8 mouse cellular contexts compared by ENCODE assay signal in the genomic region with DNA sequence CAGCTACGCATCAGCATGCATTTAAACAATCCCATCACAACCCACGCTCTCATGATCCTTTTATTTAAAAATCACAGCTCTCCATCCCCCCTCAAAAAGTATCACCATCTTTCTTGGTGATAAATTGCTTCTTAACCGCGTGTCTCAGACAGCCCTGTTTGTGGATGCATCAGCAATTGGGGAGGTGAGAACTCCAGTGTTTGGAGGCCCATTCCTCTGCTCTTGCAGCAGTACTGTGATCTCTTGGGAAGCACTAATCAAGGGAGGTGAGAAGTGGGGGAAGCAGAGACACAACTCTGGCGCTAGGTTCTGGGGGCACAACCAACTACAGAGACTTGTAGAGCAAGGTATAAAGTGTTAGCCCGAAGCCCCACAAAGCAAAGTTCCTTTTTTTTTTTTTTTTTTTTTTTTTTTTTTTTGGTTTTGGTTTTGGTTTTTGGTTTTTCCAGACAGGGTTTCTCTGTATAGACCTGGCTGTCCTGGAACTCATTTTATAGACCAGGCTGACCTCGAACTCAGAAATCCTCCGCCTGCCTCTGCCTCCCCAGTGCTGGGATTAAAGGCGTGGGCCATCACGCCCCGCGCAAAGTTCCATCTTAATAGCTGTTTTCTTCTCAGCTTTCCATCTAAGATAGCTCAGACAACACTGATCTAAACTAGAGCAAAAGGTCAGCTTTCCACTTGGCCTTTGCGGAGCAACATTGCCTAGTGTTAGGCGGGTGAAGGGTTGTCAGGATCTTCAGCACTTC. TPM values are rescaled to one million over a fixed set of nuclear protein-coding genes. Genes with fewer than 3 reads are reported as not detected.
DNase-seq lines count a peak whose midpoint lies in the region; ATAC-seq and TF ChIP-seq lines count a peak whose summit lies in the region.

No protein-coding gene starts in this region.

- peak overlapping the region; percentile 50 for H3K9ac ChIP-seq in kidney, postnatal 0 days (ENCODE audit: low read depth, low read length)
- peak overlapping the region; percentile 53 for H3K9ac ChIP-seq in hindbrain, postnatal 0 days (replicated peaks; ENCODE audit: low read length)

- no peak for ATAC-seq in kidney, postnatal 0 days (replicated peaks; ENCODE audit: low FRiP score, low read depth)
- ATAC-seq in hindbrain, postnatal 0 days, result no peak

- WGBS in kidney, postnatal 0 days, result 35% methylated on average over 14 of the region's 14 CpGs
- 46% methylated on average over 14 of the region's 14 CpGs for WGBS in hindbrain, postnatal 0 days

- no peaks in the 10 kb centered on the region for H3K36me3 ChIP-seq in kidney, postnatal 0 days (ENCODE audit: insufficient read depth, low read length)
- no peaks in the 10 kb centered on the region for H3K36me3 ChIP-seq in hindbrain, postnatal 0 days (ENCODE audit: insufficient read depth, low read length)
- no peaks in the 10 kb centered on the region for H3K36me3 ChIP-seq in myocyte (ENCODE audit: control insufficient read depth, insufficient read depth)

- H3ac ChIP-seq in myocyte (ENCODE audit: control insufficient read depth, insufficient read length), result no peak overlapping the region

- no peaks in the 10 kb centered on the region for H3K27me3 ChIP-seq in kidney, postnatal 0 days (ENCODE audit: insufficient read depth, low read length)
- H3K27me3 ChIP-seq in hindbrain, postnatal 0 days (ENCODE audit: insufficient read depth, low read length), result no peaks in the 10 kb centered on the region
- H3K27me3 ChIP-seq in myocyte (ENCODE audit: control insufficient read depth, insufficient read depth, insufficient read length), result no peaks in the 10 kb centered on the region

- peak overlapping the region; percentile 52 for H3K4me2 ChIP-seq in kidney, postnatal 0 days (ENCODE audit: low read length)
- H3K4me2 ChIP-seq in hindbrain, postnatal 0 days (ENCODE audit: low read depth, low read length), result peak overlapping the region; percentile 58
- peak overlapping the region; percentile 91 for H3K4me2 ChIP-seq in myocyte (ENCODE audit: low read depth)

- H3K4me3 ChIP-seq in kidney, postnatal 0 days (replicated peaks; ENCODE audit: low read depth, low read length), result no peak overlapping the region
- H3K4me3 ChIP-seq in bone marrow macrophage, adult 2 months (ENCODE audit: insufficient read depth, low read length), result peak overlapping the region; percentile 58
- peak overlapping the region; percentile 23; the same call in 1 of the 2 replicates for H3K4me3 ChIP-seq in hindbrain, postnatal 0 days (ENCODE audit: low read length)
- H3K4me3 ChIP-seq in myocyte, result peak overlapping the region; percentile 26

- TF ChIP-seq POLR2A in bone marrow macrophage, adult 2 months (IDR thresholded peaks at IDR 0.05; ENCODE audit: borderline replicate concordance, low read depth, low read length), result no peak
- TF ChIP-seq POLR2A in myocyte (IDR thresholded peaks at IDR 0.05; ENCODE audit: insufficient read length, low read depth), result no peak

- peaks cover 53% of the 10 kb centered on the region for H3K4me1 ChIP-seq in kidney, postnatal 0 days (replicated peaks; ENCODE audit: insufficient read depth, low read length)
- H3K4me1 ChIP-seq in bone marrow macrophage, adult 2 months (ENCODE audit: control insufficient read depth, insufficient read depth, low read length), result peaks cover 43% of the 10 kb centered on the region
- peaks cover 36% of the 10 kb centered on the region for H3K4me1 ChIP-seq in hindbrain, postnatal 0 days (ENCODE audit: insufficient read depth, low read length)

- no peak for DNase-seq in kidney, postnatal 0 days (ENCODE audit: low spot score)
- no peak for DNase-seq in kidney, adult 11 months
- no peak for DNase-seq in hindbrain, postnatal 0 days (ENCODE audit: low spot score)
- no peak for DNase-seq in retina, embryonic 14.5 days (ENCODE audit: low spot score)
- no peak for DNase-seq in left cerebral cortex, adult 18-20 months (ENCODE audit: low spot score in 2 of 2)
- no peak for DNase-seq in left cerebral cortex, postnatal 10 days (ENCODE audit: extremely low spot score in 1 of 2, low spot score in 2 of 2)

- H3K27ac ChIP-seq in kidney, postnatal 0 days, result peak overlapping the region; percentile 99
- H3K27ac ChIP-seq in bone marrow macrophage, adult 2 months (ENCODE audit: insufficient read depth, low read depth, low read length), result peak overlapping the region; percentile 99
- H3K27ac ChIP-seq in hindbrain, postnatal 0 days, result peak overlapping the region; percentile 82

- peaks cover 36% of the 10 kb centered on the region for H3K79me2 ChIP-seq in myocyte (ENCODE audit: control insufficient read depth, insufficient read depth)

- TF ChIP-seq CTCF in kidney, postnatal 0 days (IDR thresholded peaks at IDR 0.05; ENCODE audit: low read depth), result no peak
- TF ChIP-seq CTCF in bone marrow macrophage, adult 2 months (IDR thresholded peaks at IDR 0.05; ENCODE audit: low read depth, low read length), result no peak
- TF ChIP-seq CTCF in hindbrain, postnatal 0 days (IDR thresholded peaks at IDR 0.05; ENCODE audit: low read depth), result no peak

- no peaks in the 10 kb centered on the region for H3K9me3 ChIP-seq in kidney, postnatal 0 days (replicated peaks; ENCODE audit: low read length)
- H3K9me3 ChIP-seq in hindbrain, postnatal 0 days (ENCODE audit: low read length), result no peaks in the 10 kb centered on the region

- intact Hi-C loops in left cerebral cortex, postnatal 10 days (cut with DNase I), result no loop called here

TF ChIP-seq in myocyte, 11 proteins besides CTCF, POLR2A, EP300 and RAD21:
- no peak for TF ChIP-seq MYOD1 (IDR thresholded peaks at IDR 0.05; ENCODE audit: control insufficient read depth in 1 of 3, insufficient read length in 2 of 3, low read depth in 2 of 3)
- TF ChIP-seq SRF (IDR thresholded peaks at IDR 0.05; ENCODE audit: control insufficient read depth, insufficient read length, low read depth), result no peak
- no peak for TF ChIP-seq USF1 (IDR thresholded peaks at IDR 0.05; ENCODE audit: low read depth)
- TF ChIP-seq CEBPB (IDR thresholded peaks at IDR 0.05; ENCODE audit: insufficient read depth, poor library complexity, severe bottlenecking), result no peak
- TF ChIP-seq POLR2AphosphoS2 (IDR thresholded peaks at IDR 0.05; ENCODE audit: insufficient read length, low read depth), result no peak
- no peak for TF ChIP-seq E2F4 (IDR thresholded peaks at IDR 0.05; ENCODE audit: insufficient read depth)
- no peak for TF ChIP-seq TCF12 (IDR thresholded peaks at IDR 0.05; ENCODE audit: insufficient read depth, poor library complexity, severe bottlenecking)
- no peak for TF ChIP-seq TCF3 (IDR thresholded peaks at IDR 0.05; ENCODE audit: insufficient read length, low read depth)
- no peak for TF ChIP-seq REST (IDR thresholded peaks at IDR 0.05; ENCODE audit: insufficient read depth, insufficient read length)
- no peak for TF ChIP-seq MYOG (IDR thresholded peaks at IDR 0.05; ENCODE audit: control insufficient read depth in 1 of 3, insufficient read depth in 1 of 3, insufficient read length in 2 of 3, low read depth in 2 of 3)
- no peak for TF ChIP-seq MAX (IDR thresholded peaks at IDR 0.05; ENCODE audit: low read depth)

RNA-seq across cellular contexts. Expression of gene Irf2bpl, which starts 3.0 kb away (rescaled TPM):
- 52.1 and 57.9 TPM in 2 replicates for polyA plus RNA-seq in kidney, postnatal 0 days (2015; fragmentation: Nextera tagmentation; extraction: Ambion mirVana)
- polyA plus RNA-seq in bone marrow macrophage, adult 2 months (2012; ENCODE audit: insufficient read depth, insufficient read length, missing spikeins), result 11.4 and 12.0 TPM in 2 replicates
- 146 and 159 TPM in 2 replicates for total RNA-seq in hindbrain, postnatal 0 days (2014; rRNA removed)
- 59.4 and 66.9 TPM in 2 replicates for polyA plus RNA-seq in hindbrain, postnatal 0 days (2015; fragmentation: Nextera tagmentation; extraction: Ambion mirVana)
- 59.1 TPM for polyA plus RNA-seq in myocyte (2012; fragmentation: generic; extraction: Trizol)
- 10 to 100 TPM; 91.6 to 93.6 TPM for total RNA-seq in left cerebral cortex, adult 18-20 months (2021)
- total RNA-seq in left cerebral cortex, postnatal 10 days (2021), result 10 to 100 TPM; 86.4 to 89.5 TPM

RNA-seq across cellular contexts. Expression of gene Cipc, which starts 59.3 kb away (rescaled TPM):
- 14.8 and 16.1 TPM in 2 replicates for polyA plus RNA-seq in kidney, postnatal 0 days (2015; fragmentation: Nextera tagmentation; extraction: Ambion mirVana)
- polyA plus RNA-seq in bone marrow macrophage, adult 2 months (2012; ENCODE audit: insufficient read depth, insufficient read length, missing spikeins), result 21.3 and 23.0 TPM in 2 replicates
- 51.1 and 55.6 TPM in 2 replicates for total RNA-seq in hindbrain, postnatal 0 days (2014; rRNA removed)
- polyA plus RNA-seq in hindbrain, postnatal 0 days (2015; fragmentation: Nextera tagmentation; extraction: Ambion mirVana), result 27.6 and 29.6 TPM in 2 replicates
- 14.7 TPM for polyA plus RNA-seq in myocyte (2012; fragmentation: generic; extraction: Trizol)
- total RNA-seq in left cerebral cortex, adult 18-20 months (2021), result 10 to 100 TPM; 84.0 to 86.8 TPM
- 10 to 100 TPM; 59.9 to 61.9 TPM for total RNA-seq in left cerebral cortex, postnatal 10 days (2021)
